In the genomic region with DNA sequence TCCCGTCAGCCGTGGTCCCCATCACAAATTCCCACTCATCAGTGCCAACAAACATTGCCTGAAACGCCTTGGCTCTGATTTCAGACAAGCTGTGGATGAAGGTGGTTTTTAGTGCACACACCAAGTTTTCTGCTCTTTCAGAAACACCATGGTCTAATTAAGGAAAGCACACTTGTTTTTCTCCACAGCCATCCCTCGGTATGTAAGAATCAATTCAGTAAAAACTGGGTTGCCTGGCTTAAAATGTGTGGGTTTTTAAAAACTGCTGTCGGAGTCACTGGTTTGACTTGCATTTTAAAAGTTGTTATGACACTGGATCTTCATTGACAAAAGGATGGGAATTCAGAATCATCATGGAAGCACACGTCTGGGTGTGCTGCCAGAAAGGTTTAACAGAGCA, we compare ENCODE assay signal across 21 mouse cellular contexts. TPM values are rescaled to one million over a fixed set of nuclear protein-coding genes. Genes with fewer than 3 reads are reported as not detected.
A peak's percentile ranks its signal among the peaks of the same experiment; 100 is the strongest.
DNase-seq lines count a peak whose midpoint lies in the region; ATAC-seq lines count a peak whose summit lies in the region.
"Had no signal": no experiment of that assay in that cellular context is flagged by ENCODE, and none has a peak within 500 bp of the region (broad histone marks: within the 10 kb centered on the region; RNA-seq: fewer than 3 reads in every experiment).

No protein-coding gene starts in this region.

- ATAC-seq in frontal cortex, adult (ENCODE audit: low TSS enrichment): peak; percentile 76
- ATAC-seq in midbrain, embryonic 11.5 days (ENCODE audit: low FRiP score): no peak
- ATAC-seq in midbrain, embryonic 16.5 days: no peak
- ATAC-seq: forebrain, embryonic 13.5 days; forebrain, embryonic 15.5 days had no signal

- no peak overlapping the region for H3K27ac ChIP-seq in midbrain, embryonic 11.5 days (ENCODE audit: low read depth, low read length)
- no peak overlapping the region for H3K27ac ChIP-seq in midbrain, embryonic 16.5 days (ENCODE audit: low read length)
- H3K27ac ChIP-seq: embryonic facial prominence, embryonic 13.5 days; embryonic facial prominence, embryonic 15.5 days; forebrain, embryonic 13.5 days; forebrain, embryonic 15.5 days had no signal

- H3K9me3 ChIP-seq in midbrain, embryonic 11.5 days (ENCODE audit: control insufficient read depth, low read length): no peaks in the 10 kb centered on the region
- H3K9me3 ChIP-seq in midbrain, embryonic 16.5 days (replicated peaks; ENCODE audit: control insufficient read depth, low read length, poor library complexity, severe bottlenecking): peaks cover 4% of the 10 kb centered on the region; the same call in 1 of the 2 replicates
- H3K9me3 ChIP-seq: embryonic facial prominence, embryonic 15.5 days; forebrain, embryonic 15.5 days had no signal

- no peaks in the 10 kb centered on the region for H3K36me3 ChIP-seq in midbrain, embryonic 11.5 days (ENCODE audit: control insufficient read depth, insufficient read depth, low read length)
- no peaks in the 10 kb centered on the region for H3K36me3 ChIP-seq in midbrain, embryonic 16.5 days (ENCODE audit: control insufficient read depth, insufficient read depth, low read length)
- H3K36me3 ChIP-seq: embryonic facial prominence, embryonic 13.5 days; embryonic facial prominence, embryonic 15.5 days; forebrain, embryonic 15.5 days had no signal

- H3K4me1 ChIP-seq in midbrain, embryonic 11.5 days (ENCODE audit: control insufficient read depth, insufficient read depth, low read length): no peaks in the 10 kb centered on the region
- H3K4me1 ChIP-seq in midbrain, embryonic 16.5 days (ENCODE audit: control insufficient read depth, insufficient read depth, low read length): no peaks in the 10 kb centered on the region
- H3K4me1 ChIP-seq: embryonic facial prominence, embryonic 15.5 days; forebrain, embryonic 13.5 days; forebrain, embryonic 15.5 days had no signal

- no peak overlapping the region for H3K4me3 ChIP-seq in midbrain, embryonic 11.5 days (ENCODE audit: low read depth, low read length)
- no peak overlapping the region for H3K4me3 ChIP-seq in midbrain, embryonic 16.5 days (ENCODE audit: low read depth, low read length)
- H3K4me3 ChIP-seq: embryonic facial prominence, embryonic 13.5 days; embryonic facial prominence, embryonic 15.5 days; erythroblast, embryonic 14.5 days; forebrain, embryonic 13.5 days; forebrain, embryonic 15.5 days had no signal

- 90% methylated on average over 6 of the region's 6 CpGs for whole genome bisulfite sequencing in midbrain, embryonic 11.5 days
- WGBS in midbrain, embryonic 16.5 days: 87% methylated on average over 6 of the region's 6 CpGs

- no peaks in the 10 kb centered on the region for H3K27me3 ChIP-seq in midbrain, embryonic 11.5 days (ENCODE audit: control insufficient read depth, insufficient read depth, low read length)
- no peaks in the 10 kb centered on the region for H3K27me3 ChIP-seq in midbrain, embryonic 16.5 days (ENCODE audit: control insufficient read depth, insufficient read depth, low read depth, low read length)
- H3K27me3 ChIP-seq: embryonic facial prominence, embryonic 13.5 days; embryonic facial prominence, embryonic 15.5 days; forebrain, embryonic 13.5 days; forebrain, embryonic 15.5 days had no signal

- no peak overlapping the region for H3K9ac ChIP-seq in midbrain, embryonic 11.5 days (ENCODE audit: low read length)
- no peak overlapping the region for H3K9ac ChIP-seq in midbrain, embryonic 16.5 days (ENCODE audit: low read depth, low read length)
- H3K9ac ChIP-seq: embryonic facial prominence, embryonic 13.5 days; embryonic facial prominence, embryonic 15.5 days; forebrain, embryonic 13.5 days; forebrain, embryonic 15.5 days had no signal

- no peak overlapping the region for H3K4me2 ChIP-seq in midbrain, embryonic 11.5 days
- no peak overlapping the region for H3K4me2 ChIP-seq in midbrain, embryonic 16.5 days (ENCODE audit: low read length)
- H3K4me2 ChIP-seq: embryonic facial prominence, embryonic 13.5 days; embryonic facial prominence, embryonic 15.5 days; forebrain, embryonic 13.5 days; forebrain, embryonic 15.5 days had no signal

- no peak for DNase-seq in frontal cortex, postnatal 25 days (ENCODE audit: low spot score in 2 of 2)
- peak; percentile 53 for DNase-seq in midbrain, embryonic 11.5 days (ENCODE audit: low spot score, missing footprints)
- peak; percentile 61 for DNase-seq in telencephalon, adult 2 months (ENCODE audit: low read depth, low spot score)
- no peak for DNase-seq in adrenal gland, postnatal 36 days
- DNase-seq: adrenal gland, adult 2 months; adrenal gland, postnatal 10 days; adrenal gland, postnatal 25 days; cerebellum, adult 11 months; cerebellum, adult 18-20 months; cerebellum, adult 8-10 months; cerebellum, adult 9-11 months; cerebellum, postnatal 14 days; cerebellum, postnatal 36 days; embryo, embryonic 11 days had no signal

RNA-seq across cellular contexts. Expression of a gene that starts 29.8 kb away (rescaled TPM):
- 10.4 TPM in 2 replicates for polyA plus RNA-seq in midbrain, embryonic 11.5 days (2014; fragmentation: Nextera tagmentation; extraction: Ambion mirVana)
- 23.7 and 24.3 TPM in 2 replicates for polyA plus RNA-seq in midbrain, embryonic 16.5 days (2015; fragmentation: Nextera tagmentation; extraction: Ambion mirVana)
- 10 to 100 TPM; 10.0 to 12.7 TPM for total RNA-seq in adrenal gland, postnatal 36 days (2021)

Comparison
In these comparisons a context has a peak if more than half of its experiments do, and no peak if none do; other contexts are left out.
1. DNase-seq: peak in midbrain, embryonic 11.5 days (single experiment) and telencephalon, adult 2 months (single experiment); none in frontal cortex, postnatal 25 days (0 of 2) and adrenal gland, postnatal 36 days (0 of 2).